Mouse (Mus musculus) limb, embryonic 13.5 days (tissue): ENCODE results near the gene Svep1. TPM values are rescaled to one million over a fixed set of nuclear protein-coding genes. Genes with fewer than 3 reads are reported as not detected.

Experiments
- ATAC-seq: fragments of 200-750 bp; cut with Nextera tagmentation; 2 replicates; pipeline ENCODE4 v1.8.0; 2017; ENCODE audit warnings: low read depth, moderate number of reproducible peaks, moderate TSS enrichment; ENCODE audit not compliant: low FRiP score
- H3K27ac ChIP-seq: fragments of 300-500 bp; sonication (generic); 2 replicates; pipeline ENCODE4 v1.5.1; 2015; ENCODE audit warnings: inconsistent platforms, mild to moderate bottlenecking, moderate library complexity
- H3K27me3 ChIP-seq: fragments of 300-500 bp; sonication (generic); 2 replicates; pipeline ENCODE4 v1.6.1; 2015; ENCODE audit warnings: mild to moderate bottlenecking, inconsistent platforms
- H3K36me3 ChIP-seq: fragments of 300-500 bp; sonication (generic); 2 replicates; pipeline ENCODE4 v1.6.1; 2015; ENCODE audit warnings: inconsistent platforms, mild to moderate bottlenecking, moderate library complexity
- H3K4me1 ChIP-seq: fragments of 300-500 bp; sonication (generic); 2 replicates; pipeline ENCODE4 v1.6.1; 2015; ENCODE audit warnings: inconsistent platforms
- H3K4me2 ChIP-seq: fragments of 300-500 bp; sonication (generic); replicated peaks from 2 replicates; pipeline ENCODE4 v1.6.1; 2015; ENCODE audit warnings: inconsistent platforms, mild to moderate bottlenecking, moderate library complexity
- H3K4me3 ChIP-seq: fragments of 300-500 bp; sonication (generic); 2 replicates; pipeline ENCODE4 v1.5.1; 2015; ENCODE audit warnings: moderate library complexity, mild to moderate bottlenecking, inconsistent platforms
- H3K9ac ChIP-seq: fragments of 300-500 bp; sonication (generic); 2 replicates; pipeline ENCODE4 v1.6.1; 2015; ENCODE audit warnings: mild to moderate bottlenecking, inconsistent platforms
- H3K9me3 ChIP-seq: fragments of 300-500 bp; sonication (generic); 2 replicates; pipeline ENCODE4 v1.6.1; 2016; ENCODE audit warnings: inconsistent platforms
- WGBS: fragments of 180-500 bp; shearing (Covaris S2); methylation state at CpG from one replicate; pipeline ENCODE4 v1.1.7; 2015; 5-methylcytosine and 5-hydroxymethylcytosine counted together
- polyA plus RNA-seq: library from polyadenylated mRNA; unstranded; fragments of >200 nt; fragmentation: Nextera tagmentation; extraction: Ambion mirVana; gene quantifications from 2 replicates; pipeline ENCODE4 v1.2.1, GENCODE M21; 2015

The Svep1 gene
- polyA plus RNA-seq, 1 experiment from 2014 or later, result 6.1 TPM

DNA sequence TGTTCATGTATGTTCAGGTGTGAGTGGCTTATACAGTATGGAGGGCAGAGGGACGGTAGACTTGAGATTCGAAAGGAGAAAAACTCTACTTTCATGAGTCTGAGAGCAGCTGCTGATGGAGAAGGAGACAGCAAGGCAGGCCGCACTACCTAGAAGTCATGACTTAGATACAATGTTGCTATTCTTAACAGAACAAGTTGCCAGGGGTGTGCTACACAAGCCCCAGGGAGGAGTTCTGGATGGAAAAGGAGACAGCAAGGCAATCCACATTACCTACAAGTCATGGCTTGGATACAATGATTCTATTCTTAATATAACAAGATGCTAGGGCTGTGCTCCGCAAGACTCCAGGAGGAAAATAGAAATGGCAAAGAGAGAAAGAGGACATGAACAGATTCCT is 129.1 kb downstream of the Svep1 start:
- H3K9me3 ChIP-seq, result no peaks in the 10 kb centered on the region
- WGBS, result 88% methylated on average over 4 of the region's 4 CpGs

DNA sequence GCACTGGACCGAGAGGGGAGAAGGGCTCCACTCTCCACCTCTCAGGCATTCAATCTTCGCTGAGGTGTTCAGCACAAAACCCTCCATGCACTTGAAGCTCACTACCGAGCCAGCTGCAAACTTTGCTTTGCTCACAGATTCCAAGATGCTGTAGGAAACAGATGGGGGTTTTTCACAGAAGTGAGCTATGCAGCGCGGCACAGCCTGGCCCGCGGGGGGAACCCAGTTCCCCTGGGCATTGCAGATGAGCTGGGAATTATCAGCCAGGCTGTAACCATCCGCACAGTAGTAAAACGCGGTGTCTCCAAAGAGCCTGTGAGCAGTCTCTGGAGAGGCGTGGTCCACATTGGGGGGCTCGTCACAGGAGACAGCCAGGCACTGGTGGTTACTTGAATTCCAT is 133.8 kb downstream of the Svep1 start:
- Histone ChIP-seq H3K27ac (no peak overlapping the region), H3K4me1 (peaks cover 1% of the 10 kb centered on the region; the same call in 1 of the 2 replicates), H3K27me3 (no peaks in the 10 kb centered on the region), H3K9me3 (peaks cover 4% of the 10 kb centered on the region; the same call in 1 of the 2 replicates), H3K9ac (no peak overlapping the region), H3K4me3 (no peak overlapping the region), H3K4me2 (no peak overlapping the region), H3K36me3 (peaks cover 28% of the 10 kb centered on the region)
- 80% methylated on average over 12 of the region's 12 CpGs for WGBS
- no peak for ATAC-seq

More for the DNA sequence above, 129.1 kb downstream of the Svep1 start:
- Histone ChIP-seq H3K4me3 (no peak overlapping the region), H3K9ac (no peak overlapping the region), H3K27me3 (no peaks in the 10 kb centered on the region), H3K36me3 (no peaks in the 10 kb centered on the region; the same call in 1 of the 2 replicates), H3K4me1 (peaks cover 3% of the 10 kb centered on the region; the same call in 1 of the 2 replicates), H3K27ac (no peak overlapping the region), H3K4me2 (no peak overlapping the region)
- no peak for ATAC-seq

DNA sequence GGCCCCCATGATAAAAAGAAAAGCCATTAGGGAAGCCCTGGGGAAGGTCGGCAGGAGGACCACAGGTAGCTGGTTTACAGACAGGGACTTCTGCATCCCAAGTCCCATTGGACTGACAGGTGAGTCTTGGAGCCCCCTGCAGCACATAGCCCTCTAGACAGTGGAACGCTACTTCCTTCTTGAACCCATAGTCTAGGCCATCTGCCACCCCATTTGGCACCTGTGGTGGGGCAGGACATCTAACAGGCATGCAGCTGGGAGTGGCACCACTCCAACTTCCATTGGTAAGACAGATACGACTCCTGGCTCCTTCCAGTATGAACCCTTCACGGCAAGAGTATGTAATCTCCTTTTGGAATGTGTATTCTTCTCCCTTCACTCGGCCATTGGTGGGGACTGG is 137.8 kb downstream of the Svep1 start:
- Histone ChIP-seq H3K4me1 (no peaks in the 10 kb centered on the region), H3K9ac (no peak overlapping the region), H3K36me3 (peaks cover 35% of the 10 kb centered on the region), H3K27ac (no peak overlapping the region), H3K9me3 (peaks cover 4% of the 10 kb centered on the region; the same call in 1 of the 2 replicates), H3K27me3 (no peaks in the 10 kb centered on the region), H3K4me2 (no peak overlapping the region), H3K4me3 (no peak overlapping the region)
- 91% methylated on average over 5 of the region's 5 CpGs for WGBS
- ATAC-seq, result no peak

DNA sequence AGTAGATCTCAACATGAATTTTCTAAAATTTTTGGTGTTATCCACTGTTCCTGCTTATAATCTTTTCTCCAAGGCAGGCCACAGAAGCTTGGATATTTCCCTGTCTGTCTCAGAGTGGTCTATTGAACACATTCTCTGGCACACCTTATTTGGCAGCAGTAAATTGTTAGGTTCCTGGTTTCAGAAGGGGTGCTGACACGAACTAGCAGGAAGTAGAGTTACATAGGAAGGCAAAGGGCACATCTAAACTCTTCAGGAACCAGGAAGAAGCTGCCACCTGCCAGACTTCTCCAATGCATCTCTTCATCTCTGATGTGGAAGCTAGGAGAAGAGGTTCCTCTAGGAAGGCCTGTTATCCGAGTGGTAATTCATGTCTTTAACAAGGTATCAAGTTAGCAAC is 141.9 kb downstream of the Svep1 start:
- no peaks in the 10 kb centered on the region for H3K27me3 ChIP-seq
- H3K36me3 ChIP-seq, result peaks cover 22% of the 10 kb centered on the region
- no peak overlapping the region for H3K4me2 ChIP-seq
- no peaks in the 10 kb centered on the region; the same call in 1 of the 2 replicates for H3K9me3 ChIP-seq
- H3K27ac ChIP-seq, result no peak overlapping the region
- no peak overlapping the region for H3K9ac ChIP-seq
- no peak overlapping the region for H3K4me3 ChIP-seq
- ATAC-seq, result no peak
- H3K4me1 ChIP-seq, result no peaks in the 10 kb centered on the region
- WGBS, result 69% methylated on average over 2 of the region's 2 CpGs

DNA sequence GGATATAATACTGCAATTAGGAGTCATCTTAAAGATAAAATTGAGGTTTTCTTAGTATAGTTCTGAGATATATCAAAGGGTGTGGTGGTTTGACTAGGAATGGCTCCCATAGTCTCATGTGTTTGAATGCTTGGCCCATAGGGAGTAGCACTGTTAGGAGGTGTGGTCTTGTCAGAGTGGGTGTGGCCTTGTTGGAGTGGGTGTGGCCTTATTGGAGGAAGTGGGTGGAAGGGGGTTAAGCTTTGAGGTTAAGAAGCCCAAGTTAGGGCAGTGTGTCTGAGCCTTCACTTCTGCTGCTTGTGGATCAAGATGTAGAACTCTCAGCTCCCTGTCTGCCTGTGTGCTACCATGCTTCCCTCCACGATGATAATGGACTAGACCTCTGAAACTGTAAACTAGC is 143.7 kb downstream of the Svep1 start:
- ATAC-seq, result no peak
- H3K4me1 ChIP-seq, result no peaks in the 10 kb centered on the region
- H3K9me3 ChIP-seq, result no peaks in the 10 kb centered on the region
- H3K4me2 ChIP-seq, result no peak overlapping the region
- H3K9ac ChIP-seq, result no peak overlapping the region
- H3K36me3 ChIP-seq, result peaks cover 7% of the 10 kb centered on the region
- H3K27ac ChIP-seq, result no peak overlapping the region
- no peaks in the 10 kb centered on the region for H3K27me3 ChIP-seq
- WGBS, result 86% methylated on average over 1 of the region's 1 CpGs
- no peak overlapping the region for H3K4me3 ChIP-seq

DNA sequence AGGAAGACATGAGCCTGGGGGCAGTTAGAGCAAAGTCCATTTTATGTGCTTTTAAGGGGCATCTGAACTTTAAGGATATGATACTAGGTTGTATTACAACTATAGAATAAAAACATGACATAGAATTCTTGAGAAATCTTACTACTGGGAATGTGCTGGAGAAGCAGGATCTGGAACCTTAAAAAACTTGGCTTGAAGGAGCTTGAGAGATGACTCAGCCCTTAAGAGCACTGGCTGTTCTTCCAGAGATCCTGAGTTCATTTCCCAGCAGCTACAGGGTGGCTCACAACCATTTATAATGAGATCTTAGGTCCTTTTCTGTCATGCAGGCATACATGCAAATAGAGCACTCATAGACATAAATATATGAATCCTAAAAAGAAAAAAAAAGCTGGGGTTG is 151.0 kb downstream of the Svep1 start:
- H3K4me3 ChIP-seq, result no peak overlapping the region
- H3K27ac ChIP-seq, result no peak overlapping the region
- ATAC-seq, result no peak
- no peaks in the 10 kb centered on the region for H3K27me3 ChIP-seq
- H3K9me3 ChIP-seq, result no peaks in the 10 kb centered on the region
- no peaks in the 10 kb centered on the region for H3K4me1 ChIP-seq
- H3K9ac ChIP-seq, result no peak overlapping the region
- no peak overlapping the region for H3K4me2 ChIP-seq
- no peaks in the 10 kb centered on the region for H3K36me3 ChIP-seq

DNA sequence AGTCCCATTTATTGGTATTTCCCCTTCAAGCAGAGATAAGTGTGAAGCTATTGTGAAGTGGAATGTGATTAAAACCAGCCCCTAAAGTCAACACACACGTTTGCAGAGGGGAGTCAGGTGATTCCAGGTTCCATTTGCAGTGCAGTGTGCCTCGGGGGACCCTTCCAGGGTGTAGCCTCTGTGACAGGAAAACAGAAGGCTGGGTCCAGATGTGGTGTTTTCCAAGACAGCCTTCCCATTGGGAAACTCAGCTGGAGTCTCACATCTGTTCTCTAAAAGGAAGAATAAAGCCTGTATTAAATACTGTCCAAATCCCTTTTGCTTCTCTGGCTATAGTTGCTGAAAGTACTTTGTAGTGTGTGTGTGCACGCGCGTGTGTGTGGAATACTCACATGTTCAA is 152.2 kb downstream of the Svep1 start:
- H3K4me1 ChIP-seq, result no peaks in the 10 kb centered on the region
- H3K4me3 ChIP-seq, result no peak overlapping the region
- no peak overlapping the region for H3K9ac ChIP-seq
- H3K9me3 ChIP-seq, result no peaks in the 10 kb centered on the region
- H3K27ac ChIP-seq, result no peak overlapping the region
- WGBS, result 57% methylated on average over 5 of the region's 5 CpGs
- no peaks in the 10 kb centered on the region for H3K36me3 ChIP-seq
- no peak overlapping the region for H3K4me2 ChIP-seq
- ATAC-seq, result no peak
- no peaks in the 10 kb centered on the region for H3K27me3 ChIP-seq

DNA sequence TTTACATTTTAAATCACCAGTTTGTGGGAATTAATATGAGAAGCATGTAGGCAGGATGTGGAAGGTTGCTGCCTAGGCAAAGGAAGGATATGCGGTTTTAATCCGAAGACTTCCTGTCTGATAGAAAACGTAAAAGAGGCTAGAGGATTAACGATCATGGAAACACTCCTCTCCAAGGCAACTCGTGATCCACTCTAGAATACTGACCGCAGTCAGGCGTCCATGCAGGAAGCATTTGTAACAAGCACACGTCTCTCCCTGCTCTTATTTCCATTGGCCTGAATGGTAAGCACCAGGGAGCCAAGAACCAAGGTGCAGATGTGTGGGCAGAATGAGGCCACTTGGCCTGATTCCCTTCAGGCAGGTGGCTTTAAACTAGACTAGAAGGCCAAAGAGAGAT is 155.9 kb downstream of the Svep1 start:
- Histone ChIP-seq H3K9me3 (no peaks in the 10 kb centered on the region), H3K4me3 (no peak overlapping the region), H3K4me2 (no peak overlapping the region), H3K27me3 (no peaks in the 10 kb centered on the region), H3K4me1 (no peaks in the 10 kb centered on the region), H3K9ac (no peak overlapping the region), H3K36me3 (no peaks in the 10 kb centered on the region), H3K27ac (no peak overlapping the region)
- WGBS, result 55% methylated on average over 8 of the region's 8 CpGs
- ATAC-seq, result no peak

DNA sequence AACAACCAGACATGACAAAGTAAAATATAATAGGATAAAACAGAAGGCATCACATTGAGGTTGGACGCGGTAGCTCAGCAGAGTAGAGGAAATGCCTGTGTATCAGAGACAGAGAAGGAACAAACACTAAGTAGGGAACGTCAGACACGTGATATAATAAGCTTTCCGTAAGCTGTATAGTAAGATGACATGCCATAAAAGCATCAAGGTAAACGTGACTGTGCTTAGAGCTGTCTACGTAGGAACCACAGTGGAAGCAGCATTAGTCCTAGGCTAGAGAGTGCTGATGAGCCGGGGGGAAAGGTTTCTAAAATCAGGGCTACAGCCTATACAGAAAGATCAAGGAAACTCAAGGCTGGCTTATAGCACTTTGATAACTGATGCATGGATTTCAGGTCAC is 156.4 kb downstream of the Svep1 start:
- Histone ChIP-seq H3K27ac (no peak overlapping the region), H3K9me3 (no peaks in the 10 kb centered on the region), H3K4me1 (no peaks in the 10 kb centered on the region), H3K27me3 (no peaks in the 10 kb centered on the region), H3K4me2 (no peak overlapping the region), H3K9ac (no peak overlapping the region), H3K36me3 (no peaks in the 10 kb centered on the region), H3K4me3 (no peak overlapping the region)
- WGBS, result 80% methylated on average over 8 of the region's 8 CpGs
- ATAC-seq, result no peak

DNA sequence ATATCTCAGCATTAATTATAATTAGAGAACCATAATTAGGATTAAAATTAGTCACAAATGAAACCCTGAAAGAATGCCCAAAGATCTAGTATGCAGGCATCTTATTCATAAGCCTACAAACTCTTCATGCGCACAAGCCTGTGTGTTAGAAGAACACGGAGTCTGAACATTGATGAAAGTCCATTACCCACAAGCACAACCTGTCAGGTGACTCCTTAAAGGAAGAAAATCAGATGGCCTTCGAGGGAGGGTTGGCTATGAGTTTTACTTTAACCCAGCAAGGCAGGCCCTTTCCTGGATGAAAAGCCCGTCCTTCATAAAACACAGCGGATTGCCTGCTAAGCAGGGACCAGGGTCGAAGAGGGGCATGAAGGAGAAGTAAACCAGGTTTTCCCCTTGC is 161.8 kb downstream of the Svep1 start:
- Histone ChIP-seq H3K36me3 (no peaks in the 10 kb centered on the region), H3K4me3 (no peak overlapping the region), H3K9me3 (no peaks in the 10 kb centered on the region), H3K27me3 (no peaks in the 10 kb centered on the region), H3K4me2 (no peak overlapping the region), H3K4me1 (no peaks in the 10 kb centered on the region), H3K27ac (no peak overlapping the region), H3K9ac (no peak overlapping the region)
- 89% methylated on average over 6 of the region's 6 CpGs for WGBS
- ATAC-seq, result no peak

DNA sequence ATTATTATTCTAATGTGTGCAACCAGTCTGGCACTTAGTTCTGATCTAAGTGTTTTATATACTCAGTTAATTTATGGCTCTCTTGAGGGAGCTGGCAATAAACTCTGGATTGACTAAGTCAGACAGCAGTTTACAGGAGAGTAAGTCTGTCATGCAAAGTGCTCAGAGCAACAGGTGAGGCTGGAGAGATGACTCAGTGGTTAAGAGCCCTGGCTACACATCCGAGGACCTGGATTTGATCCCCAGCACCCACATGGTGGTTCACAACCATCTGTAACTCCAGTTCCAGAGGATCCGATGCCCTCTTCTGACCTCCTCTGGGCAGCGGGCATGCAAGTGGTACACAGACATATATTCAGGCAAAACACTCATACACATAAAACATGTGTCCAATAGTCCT is 162.3 kb downstream of the Svep1 start:
- Histone ChIP-seq H3K9ac (no peak overlapping the region), H3K36me3 (no peaks in the 10 kb centered on the region), H3K27ac (no peak overlapping the region), H3K9me3 (no peaks in the 10 kb centered on the region), H3K27me3 (no peaks in the 10 kb centered on the region), H3K4me2 (no peak overlapping the region), H3K4me1 (no peaks in the 10 kb centered on the region), H3K4me3 (no peak overlapping the region)
- no peak for ATAC-seq
- 84% methylated on average over 3 of the region's 3 CpGs for WGBS

DNA sequence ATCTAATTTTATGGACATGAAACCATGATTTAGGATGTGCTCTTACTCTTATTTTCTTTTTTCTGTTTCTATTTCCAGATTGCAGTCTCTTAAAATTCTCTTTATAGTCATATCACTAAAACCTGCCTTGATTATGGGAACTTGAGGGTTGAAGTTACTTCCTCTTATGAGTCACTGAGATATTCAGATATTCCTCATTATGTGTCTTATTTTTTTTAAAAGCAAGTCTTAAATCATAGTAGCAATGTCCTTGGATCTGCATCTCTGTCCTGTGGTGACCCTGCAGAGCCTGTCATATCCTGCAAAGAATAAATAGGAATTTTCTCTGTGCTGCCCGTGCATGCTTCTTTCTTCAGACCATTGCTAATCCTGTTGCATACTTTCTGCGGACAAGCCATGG is 166.6 kb downstream of the Svep1 start:
- no peaks in the 10 kb centered on the region for H3K4me1 ChIP-seq
- WGBS, result 90% methylated on average over 2 of the region's 2 CpGs
- no peaks in the 10 kb centered on the region for H3K9me3 ChIP-seq
- no peaks in the 10 kb centered on the region for H3K27me3 ChIP-seq
- no peak overlapping the region for H3K27ac ChIP-seq
- no peak overlapping the region for H3K4me2 ChIP-seq
- H3K36me3 ChIP-seq, result no peaks in the 10 kb centered on the region
- H3K9ac ChIP-seq, result no peak overlapping the region
- no peak overlapping the region for H3K4me3 ChIP-seq
- ATAC-seq, result no peak

DNA sequence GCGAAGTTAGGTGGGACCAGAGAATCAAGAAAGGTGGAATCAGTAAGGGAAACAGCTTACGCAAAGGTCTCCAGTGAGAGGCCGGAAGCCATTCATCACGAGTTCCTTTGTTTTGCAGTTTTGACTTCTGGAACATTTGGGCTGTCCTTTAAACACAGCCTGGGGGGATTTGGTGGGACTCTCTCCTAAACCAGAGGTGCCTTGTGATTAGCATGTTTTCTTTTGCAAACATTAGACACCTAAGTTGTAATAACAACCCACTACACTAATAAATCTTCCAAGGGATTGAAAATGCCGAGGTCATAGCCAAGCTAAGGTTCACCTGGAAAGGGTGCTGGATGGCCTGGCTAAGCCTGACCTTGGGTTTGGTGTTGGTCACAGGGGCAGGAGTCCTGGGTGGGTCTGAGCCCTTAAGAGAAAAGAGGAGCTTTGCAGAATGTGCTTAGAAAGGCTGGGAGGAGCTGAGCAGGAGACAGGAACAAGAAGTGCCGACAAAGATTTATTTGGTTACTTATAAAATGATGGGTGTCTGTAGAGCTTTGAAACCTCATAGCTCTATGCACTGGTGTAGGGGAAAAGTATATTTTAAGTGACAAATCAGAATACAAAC is 169.5 kb downstream of the Svep1 start:
- H3K27me3 ChIP-seq, result no peaks in the 10 kb centered on the region
- H3K27ac ChIP-seq, result no peak overlapping the region
- 78% methylated on average over 6 of the region's 6 CpGs for WGBS
- H3K4me1 ChIP-seq, result no peaks in the 10 kb centered on the region
- no peaks in the 10 kb centered on the region for H3K9me3 ChIP-seq
- H3K9ac ChIP-seq, result no peak overlapping the region
- ATAC-seq, result no peak
- H3K4me3 ChIP-seq, result no peak overlapping the region
- no peak overlapping the region for H3K4me2 ChIP-seq
- no peaks in the 10 kb centered on the region for H3K36me3 ChIP-seq
